Mouse (Mus musculus) gastrocnemius, postnatal 10 days (tissue): Measurements from ENCODE around the gene Gm49776. TPM values are rescaled to one million over a fixed set of nuclear protein-coding genes. Genes with fewer than 3 reads are reported as not detected.
"Not testable (repeated sequence)": the region's sequence is repeated elsewhere in the genome, so short reads cannot be mapped to it uniquely, and the experiment has no call there.

Experiments used
- DNase-seq: peaks from one replicate; pipeline ENCODE4 v3.0.0; 2021; ENCODE audit warnings: mixed read lengths
- long read RNA-seq, 2 experiments: library from polyadenylated mRNA; stranded (forward); transcript quantifications; one replicate each; pipeline ENCODE4 v2.0.0; 2021
- total RNA-seq, 2 experiments: library from RNA; stranded (reverse); gene quantifications; 2 replicates each; pipeline ENCODE4 v1.2.3; 2021

Gm49776 gene
- not detected for total RNA-seq
- long read RNA-seq, experiment 1 = 0 reads
- long read RNA-seq, experiment 2 = 0 reads

DNA sequence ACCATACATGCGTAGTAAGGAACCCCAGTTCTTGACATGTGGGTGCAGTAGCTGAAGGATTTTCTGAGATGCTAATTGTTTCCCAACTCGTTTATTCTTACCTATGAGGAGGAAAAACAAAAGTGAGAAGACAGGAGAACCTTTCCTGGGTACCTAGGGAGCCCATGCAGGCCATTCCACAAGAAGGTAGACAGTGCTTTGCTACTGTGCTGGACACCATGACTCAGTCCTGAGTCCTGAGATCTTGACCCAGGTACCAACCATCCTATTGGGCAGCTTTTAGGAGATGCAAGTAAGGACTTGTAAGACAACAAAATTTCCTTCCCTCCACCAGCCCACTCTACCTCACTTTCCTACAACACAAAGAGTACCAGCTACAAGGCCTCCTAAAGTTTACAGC lies at the start of gene Gm49776:
Gm49776 (minus strand) TSS at position 101 of the 400 bp plus-strand sequence.
- DNase-seq = no peak

DNA sequence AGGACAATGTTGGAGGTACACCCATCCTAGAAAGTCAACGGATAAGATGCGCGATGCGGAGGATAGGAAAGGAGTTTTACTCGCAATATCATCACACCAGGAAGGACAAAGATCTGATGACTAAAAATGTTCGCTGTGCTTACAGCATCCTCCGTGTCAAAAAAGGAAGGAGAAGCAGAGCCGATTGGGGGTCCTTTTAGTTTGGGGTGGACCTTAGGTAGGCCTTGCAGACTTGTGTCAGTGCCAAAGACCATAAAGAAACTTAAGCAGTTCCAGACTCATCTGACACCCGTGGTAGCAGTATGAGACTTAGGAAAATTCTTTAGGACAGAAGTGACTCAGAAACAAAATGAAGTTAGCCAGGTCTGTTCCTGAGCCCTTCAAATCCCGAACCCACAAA lies 31.5 kb upstream of the Gm49776 start:
- not testable (repeated sequence) for DNase-seq

DNA sequence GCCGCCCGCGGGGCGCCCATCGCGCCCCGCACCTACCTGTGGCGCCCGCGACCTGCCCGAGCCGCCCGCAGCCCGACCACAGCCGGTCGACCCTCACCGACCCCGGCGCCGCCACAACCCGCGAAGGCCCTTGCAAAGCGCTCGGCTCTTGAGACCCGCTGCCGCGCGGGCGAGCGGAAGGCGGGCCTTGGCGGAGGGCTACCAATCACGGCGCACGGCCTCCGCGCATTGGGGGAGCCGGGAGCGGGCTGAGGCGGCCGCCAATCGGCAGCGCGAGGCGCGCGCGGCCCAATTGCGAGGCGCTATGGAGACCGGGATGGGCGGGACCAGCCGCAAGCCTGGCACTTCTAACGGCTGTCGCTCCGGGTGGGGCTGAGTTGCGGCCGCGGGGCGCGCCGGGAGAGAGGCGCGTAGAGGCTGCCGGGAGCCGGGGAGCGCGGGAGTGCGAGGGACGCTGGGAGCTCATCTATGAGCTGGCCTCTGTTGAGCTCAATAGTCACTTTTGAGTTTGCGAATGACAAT lies 31.0 kb upstream of the Gm49776 start, which contains the start of gene Dgcr8:
Dgcr8 (minus strand) TSS at position 180 of the 522 bp plus-strand sequence.
- DNase-seq = peak; percentile 97

DNA sequence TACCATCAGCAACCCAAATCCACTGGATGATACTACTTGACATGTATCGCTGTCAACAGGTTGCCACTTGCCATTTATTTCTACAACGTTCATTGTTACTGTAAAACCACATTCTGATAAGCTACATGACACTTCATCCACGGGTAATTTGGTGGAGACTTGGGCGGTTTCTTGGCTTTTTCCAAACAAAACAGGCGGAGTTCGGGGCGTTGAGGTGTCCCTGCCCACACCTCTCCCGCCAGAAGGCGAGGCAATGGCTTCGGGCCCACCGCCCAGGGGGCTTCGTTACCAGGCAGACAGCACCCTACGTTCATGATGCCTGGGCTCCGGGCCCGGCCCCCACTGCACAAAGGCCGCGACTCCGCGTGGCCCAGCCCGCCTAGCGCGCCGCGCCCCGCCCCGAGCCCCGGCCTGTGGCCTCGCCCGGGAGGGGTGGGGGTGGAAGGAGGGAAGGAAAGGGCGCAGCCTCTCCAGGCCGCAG lies 30.5 kb upstream of the Gm49776 start:
- DNase-seq = peak; percentile 77

DNA sequence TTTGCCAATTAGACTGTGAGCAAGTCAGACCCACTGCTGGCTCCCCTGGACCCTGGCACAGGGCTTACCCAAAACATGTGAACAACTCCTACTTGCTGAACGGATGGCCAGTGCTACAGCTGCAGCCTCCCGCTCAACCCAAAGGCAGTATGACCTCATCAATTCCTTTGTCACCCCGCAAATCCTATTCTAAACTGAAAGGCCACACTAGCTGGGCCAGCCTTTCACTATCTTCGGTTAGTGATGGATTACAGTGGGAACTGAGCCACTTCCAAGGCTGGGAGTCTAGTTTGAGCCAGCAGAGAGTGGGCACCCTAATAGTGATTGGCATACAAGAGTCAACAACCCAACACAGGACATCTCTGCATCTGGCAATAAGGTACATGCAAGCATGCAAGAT lies 30.0 kb upstream of the Gm49776 start:
- DNase-seq = no peak

DNA sequence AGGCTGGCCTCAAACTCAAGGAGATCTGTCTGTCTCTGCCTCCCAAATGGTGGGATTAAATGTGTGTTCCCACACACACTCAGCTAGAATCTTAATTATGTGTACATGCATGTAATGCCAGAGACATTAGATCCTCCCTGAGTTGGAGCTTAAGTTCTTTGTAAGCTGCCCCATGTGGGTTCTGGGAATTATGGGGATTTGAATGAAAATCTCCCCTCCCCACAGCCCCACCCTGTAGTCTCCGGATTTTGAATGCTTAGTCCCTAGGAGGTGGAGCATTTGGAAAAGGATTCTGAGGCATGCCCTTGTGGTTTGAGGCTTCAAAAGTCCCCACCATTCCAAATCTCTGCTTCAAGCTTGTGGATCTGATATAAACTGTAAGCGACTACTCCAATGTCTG lies 17.0 kb upstream of the Gm49776 start:
- DNase-seq = no peak

DNA sequence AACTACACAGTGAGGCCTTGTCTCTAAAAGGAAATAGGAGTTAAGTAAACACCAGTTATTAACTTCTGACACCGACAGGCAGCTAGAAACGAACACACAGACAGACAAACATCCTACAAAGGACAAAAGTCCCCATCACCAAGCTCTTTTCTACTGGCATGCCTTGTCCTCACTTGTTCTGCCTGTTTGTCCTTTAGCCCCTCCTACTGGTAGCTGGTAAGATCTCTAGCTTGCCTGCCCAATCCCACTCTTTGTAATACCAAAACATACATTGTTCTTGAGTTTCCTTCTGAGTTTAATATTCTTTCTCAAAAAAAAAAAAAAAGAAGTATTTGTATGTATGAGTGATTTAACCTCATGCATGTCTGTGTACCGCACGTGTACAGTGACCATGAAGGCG lies 10.1 kb upstream of the Gm49776 start:
- DNase-seq = no peak

DNA sequence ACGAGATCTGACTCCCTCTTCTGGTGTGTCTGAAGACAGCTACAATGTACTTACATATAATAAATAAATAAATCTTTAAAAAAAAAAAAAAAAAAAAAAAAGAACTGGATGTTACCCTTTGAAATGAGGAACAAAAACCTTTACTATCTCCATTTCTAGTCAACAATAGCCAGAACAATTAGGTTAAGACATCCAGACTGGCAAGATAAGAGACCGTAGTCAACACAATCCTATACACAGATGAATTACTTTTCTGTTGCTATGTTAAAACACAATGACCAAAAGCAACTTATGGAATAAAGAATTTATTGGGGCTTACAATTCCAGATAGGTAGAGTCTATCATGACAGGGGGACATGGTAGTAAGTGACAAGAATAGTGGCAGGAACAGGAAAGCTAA lies 6.9 kb upstream of the Gm49776 start:
- no peak for DNase-seq

DNA sequence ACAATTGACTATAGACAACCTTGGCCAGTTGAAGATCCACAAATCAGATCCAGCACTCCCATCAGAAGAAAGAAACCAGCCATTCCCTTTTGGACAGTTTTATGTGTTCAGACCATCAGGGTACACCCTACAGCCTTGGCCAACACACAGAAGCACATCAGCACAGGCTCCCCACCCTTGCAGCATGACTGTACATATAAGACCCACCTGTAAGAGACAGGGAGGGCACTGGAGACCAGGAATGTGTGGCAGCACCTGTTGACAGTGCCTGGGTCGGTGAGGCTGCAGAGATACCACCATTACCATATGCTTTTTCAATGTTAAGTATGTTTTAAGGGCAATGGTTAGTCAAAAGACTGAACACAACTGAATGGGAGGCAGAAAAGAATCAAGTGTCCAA lies 4.3 kb downstream of the Gm49776 start:
- DNase-seq = no peak

DNA sequence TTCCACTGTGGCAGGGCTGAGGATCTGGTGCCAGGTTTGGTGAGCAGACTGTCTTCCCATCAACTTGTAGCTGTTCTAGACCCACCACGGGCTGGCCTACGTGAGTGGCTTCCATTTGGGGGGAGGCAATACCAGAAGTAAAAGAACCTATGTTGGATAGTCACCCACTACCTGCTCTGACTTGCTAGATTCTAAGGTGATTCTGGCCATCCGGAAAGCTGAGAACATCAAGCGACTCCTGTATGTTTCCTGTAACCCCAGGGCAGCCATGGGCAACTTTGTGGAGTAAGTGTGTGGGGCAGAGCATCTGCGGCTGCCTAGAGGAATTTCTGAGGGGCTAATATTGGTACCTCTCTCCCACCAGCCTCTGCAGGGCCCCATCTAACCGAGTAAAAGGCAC lies 5.4 kb downstream of the Gm49776 start:
- DNase-seq = no peak

DNA sequence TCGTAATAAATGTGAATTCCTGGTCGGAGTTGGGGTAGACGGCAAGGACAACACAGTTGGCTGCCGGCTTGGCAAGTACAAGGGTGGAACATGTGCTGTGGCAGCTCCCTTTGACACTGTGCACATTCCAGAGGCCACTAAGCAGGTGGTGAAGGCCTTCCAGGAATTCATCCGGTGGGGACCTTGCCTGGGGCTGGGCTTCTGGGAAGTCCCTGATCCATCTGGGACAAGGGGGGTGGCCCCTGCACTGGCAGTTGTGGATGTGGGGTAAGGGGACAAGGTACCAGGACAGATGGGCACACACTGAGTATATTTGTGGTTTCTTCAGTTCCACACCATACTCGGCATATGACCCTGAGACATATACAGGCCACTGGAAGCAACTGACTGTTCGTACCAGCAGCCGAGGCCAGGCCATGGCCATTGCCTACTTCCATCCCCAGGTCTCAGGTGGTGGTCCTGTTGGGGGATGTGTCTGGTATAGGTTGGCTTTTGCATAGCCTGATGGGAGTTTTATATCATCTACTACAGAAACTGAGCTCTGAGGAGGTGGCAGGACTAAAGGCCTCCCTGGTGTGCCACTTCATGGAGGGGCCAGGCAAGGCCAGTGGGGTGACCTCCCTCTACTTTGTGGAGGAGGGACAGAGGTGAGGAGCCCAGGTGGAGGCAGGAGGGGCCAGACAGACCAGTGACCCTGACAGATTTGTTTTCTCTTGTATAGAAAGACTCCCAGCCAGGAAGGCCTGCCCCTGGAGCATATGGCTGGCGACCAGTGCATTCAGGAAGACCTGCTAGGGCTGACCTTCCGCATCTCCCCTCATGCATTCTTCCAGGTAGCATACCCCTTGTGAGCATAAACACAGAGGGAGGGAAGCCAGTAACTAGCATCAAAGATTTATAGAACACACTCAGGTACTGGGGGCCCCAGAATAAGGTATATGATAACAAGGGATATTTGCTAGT lies 7.0 kb downstream of the Gm49776 start:
- no peak for DNase-seq

DNA sequence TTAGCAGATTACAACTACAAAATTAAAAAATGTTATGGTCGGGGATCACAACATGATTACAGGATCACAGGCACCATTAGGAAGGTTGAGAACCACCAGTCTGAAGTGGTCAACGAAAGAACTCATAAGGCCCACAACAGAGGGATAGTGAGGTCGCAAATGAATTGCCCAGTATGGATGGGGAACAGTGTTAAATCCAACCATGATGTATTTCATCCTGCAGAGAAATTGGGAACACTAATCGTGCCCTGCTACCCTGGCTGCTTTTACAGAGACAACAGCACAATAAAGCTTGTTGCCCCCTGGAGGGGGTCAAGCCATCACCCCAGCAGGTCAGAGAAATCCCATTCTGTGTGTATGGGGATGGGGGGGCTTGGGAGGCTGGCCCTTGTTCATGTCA lies 7.9 kb downstream of the Gm49776 start:
- DNase-seq = no peak

DNA sequence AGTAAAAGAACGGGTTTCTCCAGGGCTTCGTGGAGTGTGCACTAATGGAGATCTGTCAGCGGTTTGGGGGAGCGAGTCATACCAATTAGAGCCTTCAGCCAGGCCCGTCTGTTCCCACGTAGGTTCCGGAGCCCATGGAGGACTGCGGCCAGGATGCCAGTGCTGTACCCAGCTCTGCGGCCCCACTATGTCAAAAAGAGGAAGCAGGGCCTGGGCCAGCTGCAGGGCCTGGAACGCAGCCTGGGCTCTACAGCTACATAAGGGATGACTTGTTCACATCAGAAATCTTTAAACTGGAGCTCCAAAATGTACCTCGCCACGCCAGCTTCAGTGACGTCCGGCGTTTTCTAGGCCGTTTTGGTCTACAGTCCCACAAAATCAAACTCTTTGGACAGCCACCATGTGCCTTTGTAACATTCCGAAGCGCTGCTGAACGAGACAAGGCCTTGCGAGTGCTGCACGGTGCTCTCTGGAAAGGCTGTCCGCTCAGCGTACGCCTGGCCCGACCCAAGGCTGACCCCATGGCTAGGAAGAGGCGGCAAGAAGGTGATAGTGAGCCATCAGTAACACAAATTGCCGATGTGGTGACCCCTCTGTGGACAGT lies 8.7 kb downstream of the Gm49776 start:
- peak; percentile 42 for DNase-seq

DNA sequence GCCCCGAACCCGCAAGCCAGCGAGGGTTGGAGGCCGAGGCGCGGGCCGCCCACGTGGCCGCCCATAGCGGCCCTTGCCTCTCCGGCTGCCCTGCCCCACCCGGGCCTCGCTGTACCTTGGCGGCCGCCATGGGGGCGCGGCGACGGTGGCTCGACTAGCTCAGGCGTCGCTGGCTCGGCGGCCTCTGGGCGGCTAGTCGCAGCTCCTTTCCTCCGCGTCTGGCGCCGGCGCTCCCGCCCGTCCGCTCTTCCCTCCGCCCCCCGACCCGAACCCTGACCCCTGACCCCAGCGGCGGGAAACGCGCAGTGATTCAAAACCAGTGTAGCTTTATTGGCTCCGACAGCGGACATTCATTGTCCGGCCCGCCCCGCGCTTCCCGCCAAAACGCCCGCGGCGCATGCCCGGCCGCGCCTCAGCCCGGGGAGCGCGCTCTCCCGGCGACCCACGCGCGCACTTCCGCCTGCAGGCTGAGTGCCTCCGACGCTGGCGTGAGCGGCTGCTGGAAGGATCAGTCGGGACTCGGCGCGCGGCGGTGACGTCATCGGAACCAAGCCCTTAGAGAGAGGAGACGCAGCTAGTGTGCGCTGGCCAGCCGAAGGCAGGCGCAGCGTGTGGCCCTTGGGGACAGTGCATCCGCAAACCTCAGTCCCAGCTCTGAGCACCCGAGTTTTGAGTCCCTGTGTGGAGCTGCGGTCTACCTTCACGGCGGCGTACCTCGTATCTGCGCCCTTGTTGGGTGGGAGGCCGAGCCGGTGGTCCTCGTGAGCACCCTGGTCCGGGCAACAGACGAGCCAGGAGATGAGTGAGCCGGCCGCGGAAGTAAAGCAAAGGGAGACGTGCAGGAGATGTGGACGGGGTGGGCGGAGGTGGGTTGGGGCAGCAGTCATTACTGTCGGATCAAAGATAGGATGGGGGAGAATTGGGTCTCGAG lies 9.4 kb downstream of the Gm49776 start, which contains the start of the genes Trmt2a and Ranbp1:
Trmt2a (plus strand) TSS at position 247 of the 931 bp plus-strand sequence.
Ranbp1 (minus strand) TSS at position 300 of the 931 bp plus-strand sequence.
- DNase-seq = peak; percentile 99

DNA sequence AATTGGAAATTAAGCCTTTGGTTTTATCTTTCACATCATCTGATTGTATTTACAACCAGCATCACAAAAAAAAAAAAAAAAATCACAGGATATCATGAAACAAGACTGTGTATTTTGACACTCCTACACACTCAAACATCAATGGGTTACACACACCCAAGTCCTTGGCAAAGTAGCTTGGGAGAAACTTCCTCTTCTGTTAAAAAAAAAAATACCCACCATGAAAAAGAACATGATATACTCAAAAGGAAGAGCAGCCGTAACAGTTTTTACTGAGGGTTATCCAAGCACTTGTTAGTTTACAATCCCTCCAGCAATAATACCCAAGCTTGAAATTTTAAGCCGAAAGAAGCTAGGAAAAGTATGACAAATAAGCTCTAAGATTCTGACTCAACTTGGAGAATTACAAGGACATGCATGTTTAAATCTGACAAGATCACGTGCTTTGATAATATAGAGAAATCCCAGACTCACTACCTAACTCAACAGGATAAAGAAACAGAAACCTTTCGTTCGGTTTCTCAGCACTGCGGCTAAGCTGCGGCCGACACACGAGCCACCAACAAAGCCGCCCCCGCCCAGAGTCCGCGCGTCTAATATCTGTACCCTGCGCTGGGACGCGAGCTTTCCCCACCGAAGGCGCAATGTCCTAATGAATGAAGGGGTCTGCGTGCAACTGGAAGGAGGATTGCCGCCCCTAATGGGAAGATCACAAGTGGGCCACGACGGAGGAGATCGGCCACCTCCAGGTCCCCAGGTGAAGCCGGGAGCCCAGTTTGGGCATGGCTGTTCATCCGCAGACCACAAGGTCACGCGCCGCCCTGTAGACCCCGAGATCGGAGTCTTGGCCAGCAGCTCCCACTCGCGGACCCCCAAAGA lies 10.4 kb downstream of the Gm49776 start:
- no peak for DNase-seq

DNA sequence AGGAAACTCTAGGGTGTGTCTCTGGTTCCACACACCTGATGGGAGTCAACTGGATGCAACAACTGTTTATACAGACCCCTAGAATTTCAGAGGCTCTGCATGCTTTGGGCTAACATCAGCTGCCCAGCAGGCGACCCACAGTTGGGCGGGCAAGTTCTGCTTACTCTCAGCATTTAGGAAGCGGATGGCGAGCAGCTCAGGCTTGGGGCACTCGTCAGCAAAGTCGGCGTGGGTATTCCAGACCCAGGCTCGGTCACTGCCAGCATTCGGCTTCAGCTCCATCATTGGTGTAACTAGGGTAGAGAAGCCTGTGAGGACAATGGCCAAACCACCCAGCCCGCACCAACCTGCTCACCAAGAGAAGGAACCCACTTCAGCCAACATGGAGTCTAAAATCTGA lies 16.5 kb downstream of the Gm49776 start:
- no peak for DNase-seq

DNA sequence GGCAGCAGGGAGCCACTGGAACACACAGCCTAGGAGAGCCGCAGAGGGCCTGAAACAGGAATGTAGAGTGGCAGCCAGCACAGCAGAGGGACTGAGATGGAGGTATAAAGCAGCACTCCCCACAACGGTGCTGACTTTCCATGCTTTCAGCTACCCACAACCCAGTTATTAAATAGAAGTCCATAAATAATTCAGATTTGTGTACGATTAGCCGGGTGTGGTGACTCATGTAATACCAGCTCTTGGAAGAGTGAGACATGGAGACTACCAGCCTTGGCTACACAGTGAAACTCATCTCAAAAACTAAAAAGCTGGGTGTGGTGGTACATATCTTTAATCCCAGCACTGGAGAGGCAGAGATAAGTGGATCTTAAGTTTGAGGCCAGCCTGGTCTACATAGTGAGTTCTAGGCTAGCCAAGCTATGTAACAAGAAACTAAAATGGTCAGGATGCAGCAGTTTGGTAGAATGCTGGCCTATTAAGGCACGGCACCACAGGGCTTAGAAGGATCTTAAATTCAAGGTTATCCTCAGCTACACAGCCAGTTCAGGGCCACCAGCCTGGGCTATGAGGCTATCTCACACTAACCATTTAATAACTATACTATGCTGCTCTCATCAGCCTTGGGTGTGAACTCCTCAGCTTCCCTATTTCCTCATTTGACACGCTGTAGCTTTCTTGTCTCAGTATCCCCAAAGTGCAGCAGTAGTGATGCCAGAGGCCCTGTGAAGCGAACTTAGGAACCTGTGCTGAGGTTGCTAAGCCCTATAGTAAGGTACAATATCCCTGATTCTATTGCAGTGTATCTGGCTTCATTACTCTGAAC lies 21.2 kb downstream of the Gm49776 start:
- no peak for DNase-seq

DNA sequence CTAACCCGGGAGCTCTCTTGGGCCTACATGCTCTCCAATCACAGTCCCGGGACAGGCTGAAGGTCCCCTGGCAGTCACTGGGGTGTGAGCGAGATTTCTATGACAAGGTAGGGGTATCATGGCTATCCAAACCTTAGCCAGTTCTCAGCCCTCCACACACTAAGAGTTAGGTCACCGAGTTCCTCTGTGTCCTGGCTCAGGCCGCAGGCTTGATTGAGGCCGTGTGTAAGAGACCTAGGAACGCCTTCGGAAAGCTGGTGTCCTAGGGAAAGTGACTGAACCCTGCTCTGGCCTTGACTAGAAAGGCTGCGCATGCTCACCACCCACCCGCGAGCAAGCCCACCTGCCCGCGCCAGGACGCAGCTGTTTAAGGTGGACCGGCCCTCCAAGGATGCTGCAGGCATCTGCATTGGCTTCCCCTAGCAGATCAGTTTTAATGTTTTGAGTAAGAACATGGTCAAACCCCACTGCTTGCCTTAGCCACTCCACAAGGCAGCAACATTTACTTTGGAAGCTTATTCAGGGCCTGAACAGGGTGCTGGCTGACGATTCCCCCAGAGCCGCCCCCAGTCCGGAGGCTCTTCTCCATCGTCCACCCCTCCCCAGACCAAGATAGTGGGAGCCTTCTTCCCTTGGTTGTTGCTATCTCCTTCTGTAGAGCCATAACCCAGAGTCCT lies 22.6 kb downstream of the Gm49776 start:
- DNase-seq = peak; percentile 59
